Mouse (Mus musculus) gastrocnemius, postnatal 4 days (tissue): ENCODE measurements around the gene Fam107b. TPM values are rescaled to one million over a fixed set of nuclear protein-coding genes. Genes with fewer than 3 reads are reported as not detected.
"Not testable (repeated sequence)": the region's sequence is repeated elsewhere in the genome, so short reads cannot be mapped to it uniquely, and the experiment has no call there.

Source experiments
- DNase-seq, 2 experiments: peaks; one replicate each; pipeline ENCODE4 v3.0.0; 2021 to 2022; ENCODE audit warnings: low spot score in 2 of 2, mixed read lengths in 2 of 2
- total RNA-seq, 2 experiments: library from RNA; stranded (reverse); gene quantifications; 2 replicates each; pipeline ENCODE4 v1.2.3; 2021

Gene Fam107b
- total RNA-seq, 2 experiments from 2014 or later = 14.4 to 24.7 TPM

DNA sequence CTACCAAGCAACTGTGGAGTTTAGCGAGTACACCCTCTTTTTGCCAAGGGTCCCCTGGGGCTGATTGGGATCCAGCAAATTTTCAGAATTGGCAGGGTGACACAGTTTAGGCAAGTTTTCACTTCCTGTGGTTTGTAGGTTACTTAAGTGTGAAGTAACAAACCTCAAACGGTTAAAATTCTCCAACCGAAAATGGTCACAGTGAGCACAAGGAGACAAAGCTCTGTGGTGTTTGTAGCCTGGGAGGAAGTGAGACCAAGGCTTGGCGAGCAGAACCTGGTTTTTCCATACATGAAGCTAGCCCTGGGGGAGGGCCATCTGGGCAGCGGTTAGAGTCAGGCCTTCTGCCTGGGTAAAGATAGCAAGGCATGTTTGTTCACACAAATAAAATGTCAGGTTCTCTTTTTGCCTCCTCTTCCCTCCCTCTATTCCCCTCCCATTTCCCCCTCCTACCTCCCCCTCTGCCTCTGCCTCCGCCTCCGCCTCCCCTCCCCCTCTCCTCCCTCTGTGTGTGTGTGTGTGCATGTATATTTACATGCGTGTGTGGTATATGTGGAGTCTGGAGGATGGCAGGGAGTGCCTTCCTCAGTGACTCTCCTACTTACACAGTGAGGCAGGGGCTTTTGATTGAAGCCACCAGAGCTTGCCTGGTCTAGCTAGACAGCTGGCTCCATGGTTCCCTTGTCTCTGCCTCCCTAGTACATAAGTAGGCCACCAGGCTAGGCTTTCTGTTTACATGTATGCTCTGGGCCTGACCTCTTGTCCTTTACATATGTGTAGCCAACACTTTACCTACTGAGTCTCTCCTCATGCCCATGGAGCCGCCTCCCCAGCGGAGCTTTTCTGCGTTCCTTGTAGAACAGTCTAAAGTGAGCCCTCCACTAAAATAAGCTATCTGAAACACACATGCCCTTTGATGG is 87.8 kb downstream of the Fam107b start:
- DNase-seq = no peak

DNA sequence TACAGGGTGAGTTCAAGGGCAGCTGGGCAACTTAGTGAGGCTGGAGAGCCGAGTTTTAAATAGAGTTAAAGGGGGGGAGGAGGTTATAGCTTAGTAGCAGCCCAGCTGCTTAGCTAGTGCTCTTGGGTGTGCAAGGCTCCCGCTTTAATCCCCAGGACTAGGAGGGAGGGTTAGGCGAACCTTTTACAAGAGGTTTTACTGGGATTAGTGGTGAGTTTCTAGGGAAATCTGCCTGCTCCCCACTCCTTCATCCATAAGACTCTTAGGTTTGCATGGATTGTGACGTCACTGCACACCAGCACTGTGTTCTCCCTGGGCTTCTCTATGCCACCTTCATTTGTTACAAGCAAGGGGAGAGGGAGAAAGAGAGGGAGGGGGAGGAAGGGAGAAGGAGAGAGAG is 88.6 kb downstream of the Fam107b start:
- no peak for DNase-seq

DNA sequence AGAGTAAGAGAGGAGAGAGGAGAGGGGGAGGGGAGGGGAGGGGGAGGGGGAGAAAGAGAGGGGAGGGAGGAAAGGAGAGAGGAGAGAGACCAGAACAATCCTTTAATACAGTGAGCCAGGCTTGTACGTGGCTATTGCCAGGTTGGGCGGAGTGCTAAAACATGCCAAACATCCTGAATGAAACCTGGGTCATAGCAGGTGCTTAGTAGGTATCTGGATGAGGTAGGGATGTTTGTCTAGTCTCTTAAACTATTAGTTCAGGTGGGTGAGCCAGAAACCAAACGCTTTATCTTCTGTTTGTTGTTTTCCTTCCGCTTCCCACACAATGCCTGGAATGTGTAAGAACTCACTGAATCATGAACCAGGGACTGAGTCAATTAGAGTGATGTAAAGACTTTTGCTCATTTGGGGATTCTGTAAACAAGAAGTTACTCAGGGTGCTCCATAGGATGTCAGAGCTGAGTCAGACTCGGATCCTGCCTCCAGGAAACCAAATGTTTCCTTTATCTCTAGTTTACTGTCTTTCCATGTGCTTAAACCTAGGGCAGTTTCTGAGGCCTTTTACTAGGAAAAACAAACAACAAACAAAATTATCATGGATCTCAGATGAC is 89.1 kb downstream of the Fam107b start:
- DNase-seq = no peak

DNA sequence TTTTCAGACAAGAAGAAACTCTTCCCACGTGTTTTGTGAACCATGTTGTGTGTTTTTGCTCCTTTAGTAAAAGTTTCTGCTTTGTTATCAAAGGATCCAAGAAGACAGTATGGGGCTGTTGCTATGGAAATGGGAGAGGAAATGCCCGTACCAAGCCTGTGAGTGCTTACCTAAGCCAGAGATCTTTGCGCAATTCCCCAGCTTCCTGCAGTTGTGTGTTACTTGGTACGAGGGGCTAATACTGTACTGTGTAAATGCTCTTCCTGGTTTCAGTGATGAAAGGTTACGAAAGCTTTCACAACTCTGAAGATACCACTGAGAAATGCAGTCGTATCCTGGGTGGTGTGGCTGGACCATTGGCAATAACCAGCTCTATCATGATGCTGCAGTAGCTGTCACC is 93.8 kb downstream of the Fam107b start:
- DNase-seq = no peak

DNA sequence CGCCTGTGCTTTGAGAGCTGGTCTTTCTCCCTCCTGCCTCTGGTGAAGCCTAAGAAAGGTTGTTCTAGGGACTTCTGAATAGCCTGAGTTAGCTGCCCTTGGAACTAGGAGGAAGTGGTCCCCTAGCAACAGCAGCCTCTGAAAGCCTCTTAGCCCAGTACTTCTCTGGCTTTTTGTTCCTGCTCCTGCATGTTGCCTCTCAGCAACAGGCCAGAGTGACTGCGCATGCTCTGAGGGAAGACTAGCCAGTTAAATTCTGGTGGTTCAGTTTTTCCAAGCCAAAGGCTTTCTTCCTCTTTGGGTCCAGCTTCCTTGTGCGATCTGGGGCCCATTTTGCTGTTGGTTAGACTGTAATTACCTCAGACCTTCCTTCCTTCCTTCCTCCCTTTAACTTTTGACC is 98.4 kb downstream of the Fam107b start:
- no peak for DNase-seq

DNA sequence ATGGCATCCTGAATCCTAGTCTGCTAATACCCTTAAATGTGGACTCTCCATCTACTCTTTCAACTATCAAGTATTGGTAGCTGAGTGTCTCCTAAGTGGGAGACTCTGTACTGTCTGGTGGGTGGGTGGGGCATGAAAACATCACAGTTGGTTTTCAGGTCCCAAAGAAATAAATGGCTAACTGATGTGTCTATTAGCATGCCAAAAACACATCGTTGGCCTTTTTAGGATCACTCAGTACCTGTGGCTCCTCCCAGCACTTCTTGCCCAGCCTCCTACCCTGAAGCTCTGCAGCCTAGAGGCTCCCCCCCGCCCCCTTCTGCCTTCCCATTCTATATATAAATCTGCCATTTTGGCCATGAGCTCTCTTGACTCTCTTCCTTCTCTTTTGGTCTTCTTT is 99.4 kb downstream of the Fam107b start:
- DNase-seq = no peak

DNA sequence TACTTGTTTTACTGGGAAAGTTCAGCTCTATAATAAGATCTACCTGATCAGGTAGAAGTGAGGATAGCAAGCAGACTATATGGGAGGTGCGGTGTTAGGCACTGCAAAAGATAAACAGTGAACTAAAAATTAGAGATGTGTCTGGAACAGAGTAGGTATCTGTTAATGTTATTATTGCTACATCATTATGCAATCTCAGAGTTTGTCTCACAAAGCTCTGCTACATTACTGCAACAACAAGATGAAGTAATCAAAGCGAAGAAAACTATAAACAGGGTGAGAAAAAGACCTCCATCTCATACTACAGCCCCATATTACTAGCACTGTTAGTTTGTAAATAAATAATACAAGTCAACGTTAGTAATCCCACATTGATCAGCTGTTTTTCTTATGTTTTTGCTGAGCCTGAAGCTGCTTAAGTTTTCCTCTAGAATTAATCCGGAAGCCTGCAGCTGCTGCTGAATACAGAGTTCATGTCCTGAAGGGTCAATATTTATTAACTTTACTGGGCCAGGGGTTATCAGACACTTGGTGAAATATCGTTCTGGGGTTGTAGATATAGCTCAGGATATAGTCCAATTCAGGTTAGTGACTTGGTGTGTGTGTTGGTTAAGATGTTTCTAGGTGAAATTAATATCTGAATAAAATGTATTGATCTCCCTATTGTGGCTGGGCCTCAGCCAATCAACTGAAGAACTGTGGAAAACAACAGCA is 102.5 kb downstream of the Fam107b start:
- no peak for DNase-seq

DNA sequence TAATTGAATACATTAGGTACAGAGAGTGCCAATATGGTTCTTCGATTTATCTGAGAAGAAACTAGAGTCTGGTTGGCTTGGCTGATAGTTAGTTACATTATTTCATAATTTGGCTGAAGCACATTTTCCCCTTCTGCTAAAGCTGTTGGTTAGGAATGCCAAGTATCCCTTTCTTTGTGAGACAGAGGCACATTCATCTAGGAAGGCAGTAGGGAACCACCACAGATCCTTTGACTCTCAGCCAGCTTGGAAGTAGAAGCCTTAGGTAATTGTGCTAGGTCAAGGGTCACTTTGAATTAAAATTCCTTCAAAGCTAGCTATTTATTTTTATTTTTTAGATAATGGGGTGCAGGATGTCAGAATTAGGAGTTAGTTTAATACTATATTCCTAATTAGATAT is 105.2 kb downstream of the Fam107b start:
- no peak for DNase-seq

DNA sequence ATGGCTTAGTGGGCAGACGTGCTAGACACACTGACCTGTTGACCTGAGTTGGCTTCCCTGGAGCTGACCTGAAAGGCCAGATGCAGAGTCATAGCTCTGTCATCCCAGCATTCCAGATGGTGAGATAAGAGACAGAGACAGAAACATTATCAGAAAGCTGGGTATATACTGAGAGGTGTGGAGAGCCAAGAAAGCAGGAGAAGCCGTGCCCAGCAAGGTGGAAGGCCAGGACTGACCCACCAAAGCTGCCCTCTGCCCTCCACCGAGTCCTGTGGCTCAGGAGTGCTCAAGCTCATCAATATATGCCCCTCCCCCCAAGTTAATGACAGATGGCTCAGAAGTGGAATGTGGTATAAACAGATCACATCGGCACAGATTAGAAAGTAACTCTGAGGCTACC is 112.4 kb downstream of the Fam107b start:
- DNase-seq = no peak

DNA sequence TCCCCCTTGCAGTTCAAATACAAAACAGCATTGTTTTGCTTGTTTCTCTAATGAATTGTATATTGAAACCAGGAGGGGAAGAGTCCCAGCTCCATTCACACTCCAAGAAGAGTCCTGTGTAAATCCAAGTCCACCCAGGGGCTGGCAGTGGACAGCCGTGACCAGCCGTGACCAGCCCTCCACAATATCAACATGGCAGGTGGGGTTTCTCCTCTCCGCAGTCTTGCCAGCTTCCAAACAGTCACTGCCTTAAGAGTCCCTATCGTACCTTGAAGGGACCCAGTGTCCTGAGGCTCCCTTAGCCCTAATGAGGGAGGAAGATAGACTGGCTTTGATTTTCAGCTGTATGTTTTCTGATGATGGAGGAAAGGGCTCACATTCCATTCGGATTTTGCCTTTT is 113.1 kb downstream of the Fam107b start:
- no peak for DNase-seq

DNA sequence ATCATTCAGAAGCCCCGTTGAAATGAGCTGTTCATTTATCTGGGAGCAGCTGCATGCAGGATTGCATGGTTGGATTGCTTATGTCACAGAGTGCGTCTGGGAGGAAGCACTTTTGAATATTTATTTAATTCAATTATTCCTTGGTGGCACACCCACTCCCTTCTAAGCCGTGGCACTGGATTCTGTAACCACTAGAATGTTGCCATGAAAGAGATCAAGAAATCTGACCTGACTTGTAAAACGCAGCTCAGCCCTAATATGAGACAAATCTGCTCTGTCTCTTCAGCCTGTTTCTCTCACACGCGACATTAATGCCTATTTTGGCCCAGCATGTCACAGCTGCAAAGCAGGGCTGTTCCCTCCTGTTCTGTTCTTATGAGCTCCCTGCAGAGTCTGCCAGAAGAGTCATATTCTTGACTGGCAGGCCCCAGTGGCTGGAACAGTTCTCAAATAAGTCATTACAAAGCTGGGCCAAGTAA is 113.5 kb downstream of the Fam107b start:
- DNase-seq = peak in 1 of 2 experiments; percentile 54

DNA sequence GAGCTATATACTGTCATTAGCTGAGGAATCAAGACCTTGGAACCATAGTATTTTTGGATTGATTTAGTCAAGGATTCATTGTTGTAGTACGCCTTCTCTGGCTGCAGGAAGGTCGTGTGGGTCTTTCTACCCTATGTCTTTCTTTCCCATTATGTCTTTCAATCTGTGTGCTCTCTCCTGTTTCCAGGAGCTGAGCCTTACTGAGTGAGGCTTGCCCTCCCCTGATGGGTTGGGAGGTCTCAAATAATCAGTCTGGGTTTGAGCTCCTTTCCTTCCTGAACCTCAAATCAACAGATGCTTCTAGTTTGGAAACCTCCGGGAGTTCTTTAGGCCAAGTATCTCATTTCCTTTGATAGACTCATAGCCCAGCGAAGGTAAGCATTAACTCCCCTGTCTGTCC is 119.9 kb downstream of the Fam107b start:
- no peak for DNase-seq

DNA sequence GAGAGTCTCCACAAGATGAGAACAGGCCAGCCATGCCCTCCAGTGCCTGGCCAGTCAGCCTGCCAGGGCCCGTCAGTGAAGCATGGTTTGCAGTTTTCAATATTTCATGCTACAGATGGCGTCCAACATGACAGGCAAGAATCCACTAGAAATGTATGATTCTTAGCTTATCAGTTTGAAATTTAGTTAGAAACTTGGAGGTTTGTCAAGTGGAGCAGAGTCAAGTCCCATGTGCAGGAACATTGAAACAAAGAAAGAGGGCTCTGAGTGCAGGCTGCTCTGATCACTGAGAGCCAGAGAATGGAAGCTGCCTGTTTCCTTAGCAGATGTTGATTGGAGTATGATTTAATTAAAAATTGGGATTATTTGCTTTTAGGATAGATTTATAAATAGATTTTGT is 122.5 kb downstream of the Fam107b start:
- DNase-seq = no peak

DNA sequence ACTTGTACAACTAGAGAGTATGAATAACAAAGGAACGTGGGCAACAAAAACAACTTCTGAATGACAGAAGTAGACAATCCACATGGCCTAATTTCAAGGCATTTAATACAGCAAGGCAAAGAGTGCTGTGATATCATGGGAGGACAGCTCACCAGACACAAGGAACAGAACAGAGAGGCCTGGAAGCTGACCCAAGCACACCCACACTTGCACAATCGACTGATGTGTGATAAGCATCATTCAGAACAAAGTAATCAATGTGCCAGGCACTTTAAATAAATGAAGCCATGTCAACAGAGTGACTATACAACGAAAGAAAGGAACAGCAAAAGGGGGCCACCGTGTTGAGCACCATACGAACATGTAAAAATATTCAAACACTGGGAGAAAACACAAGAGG is 125.6 kb downstream of the Fam107b start:
- no peak for DNase-seq

DNA sequence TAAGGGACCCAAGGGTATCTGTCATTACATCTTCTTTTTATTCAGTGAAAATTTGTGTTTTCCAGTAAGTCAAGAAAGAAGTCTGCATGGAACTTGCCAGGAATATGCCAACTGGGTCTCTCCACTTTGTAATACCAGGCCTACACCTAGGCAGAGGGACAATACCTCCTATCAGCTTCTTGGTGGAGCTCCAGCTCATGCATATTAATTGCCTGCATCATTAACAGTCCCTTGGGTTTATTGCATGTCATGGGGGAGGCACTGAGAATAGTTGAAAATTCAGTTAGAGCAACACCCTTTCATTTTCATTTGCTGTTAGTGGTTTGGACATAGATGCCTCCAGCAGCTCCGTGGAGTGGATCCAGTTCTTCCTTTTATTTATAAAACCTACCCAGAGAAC is 130.1 kb downstream of the Fam107b start:
- DNase-seq = no peak

DNA sequence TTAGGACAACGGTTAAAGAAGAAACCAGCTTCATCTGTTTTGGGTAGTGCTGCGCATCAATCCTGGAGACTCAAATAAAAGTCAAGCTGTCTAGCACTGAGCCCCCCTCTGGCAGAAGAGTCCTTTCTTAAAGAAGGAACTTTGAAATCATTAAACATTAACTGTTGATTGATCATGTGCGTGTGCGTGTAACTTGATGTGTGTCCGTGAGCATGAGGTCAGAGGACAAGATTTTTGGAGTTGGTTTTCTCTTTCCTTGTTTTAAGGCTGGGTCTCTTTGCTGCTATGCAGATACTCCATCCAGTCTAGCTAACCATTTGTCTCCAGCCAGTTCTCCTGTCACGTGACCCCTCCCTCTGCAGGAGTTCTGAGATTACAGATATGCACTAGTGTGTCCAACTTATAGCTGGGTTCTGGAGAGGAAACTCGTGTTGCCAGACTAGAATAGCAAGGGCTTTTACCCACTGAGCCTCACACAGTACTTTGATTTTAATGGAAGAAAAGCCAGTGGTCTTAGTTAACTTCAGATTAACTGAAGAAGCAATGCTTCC is 132.4 kb downstream of the Fam107b start:
- no peak for DNase-seq

DNA sequence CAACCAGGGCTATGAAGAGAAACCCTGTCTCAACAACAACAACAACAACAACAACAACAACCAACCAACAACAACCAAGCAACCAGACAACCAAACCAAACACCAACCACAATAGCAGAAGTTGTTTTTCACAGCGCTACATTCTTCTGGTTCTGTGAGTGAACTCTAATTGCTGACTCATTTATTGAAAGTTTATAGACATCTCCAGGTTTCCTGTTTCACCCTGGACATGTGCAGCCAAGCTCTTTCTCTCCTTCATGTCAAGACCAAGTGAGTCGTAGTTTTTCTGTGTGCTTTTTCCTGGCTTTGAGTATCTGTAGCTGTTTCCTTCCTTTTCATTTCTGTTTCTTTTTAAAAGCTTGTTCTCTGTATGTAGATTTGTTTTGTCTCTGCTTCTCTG is 133.5 kb downstream of the Fam107b start:
- DNase-seq = no peak

DNA sequence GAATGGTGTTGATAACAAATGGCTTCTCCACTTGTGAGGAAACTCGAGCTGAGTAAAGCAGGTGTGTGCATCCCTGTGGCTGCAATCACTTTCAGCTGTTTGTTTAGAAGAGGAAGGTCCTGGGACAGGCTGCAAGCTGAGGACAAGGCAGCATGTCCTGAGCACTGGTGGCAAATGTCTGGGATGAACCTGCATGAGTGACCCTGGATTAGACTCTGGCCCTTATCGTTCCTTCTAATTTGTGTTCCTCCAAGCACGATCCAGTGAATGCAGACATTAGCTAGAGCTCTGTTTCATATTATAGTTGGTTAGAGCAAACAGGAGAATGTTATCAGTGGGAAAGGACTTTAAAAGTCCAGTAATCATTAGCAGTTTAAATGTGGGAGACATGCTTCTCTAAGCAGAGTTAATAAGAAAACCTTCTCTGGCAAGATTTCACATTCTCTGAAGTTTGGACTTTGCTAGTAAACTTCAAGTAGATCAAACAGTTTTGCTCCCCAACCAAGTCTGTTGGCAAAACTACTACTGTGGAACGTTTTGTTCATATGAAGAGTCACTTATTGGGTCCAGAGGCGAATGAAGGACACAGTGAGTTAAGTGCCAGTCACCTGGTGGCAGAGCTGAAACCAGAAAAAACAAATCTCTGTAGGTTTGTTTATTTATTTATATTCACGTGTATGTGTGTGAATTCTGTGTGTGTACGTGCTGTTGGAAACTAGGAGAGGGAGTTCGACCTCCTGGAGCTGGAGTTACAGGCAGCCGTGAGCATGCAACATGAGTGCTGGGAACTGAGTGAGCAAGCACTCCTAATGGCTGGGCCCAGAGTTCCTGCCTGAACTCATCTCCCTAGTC is 134.2 kb downstream of the Fam107b start:
- no peak for DNase-seq

DNA sequence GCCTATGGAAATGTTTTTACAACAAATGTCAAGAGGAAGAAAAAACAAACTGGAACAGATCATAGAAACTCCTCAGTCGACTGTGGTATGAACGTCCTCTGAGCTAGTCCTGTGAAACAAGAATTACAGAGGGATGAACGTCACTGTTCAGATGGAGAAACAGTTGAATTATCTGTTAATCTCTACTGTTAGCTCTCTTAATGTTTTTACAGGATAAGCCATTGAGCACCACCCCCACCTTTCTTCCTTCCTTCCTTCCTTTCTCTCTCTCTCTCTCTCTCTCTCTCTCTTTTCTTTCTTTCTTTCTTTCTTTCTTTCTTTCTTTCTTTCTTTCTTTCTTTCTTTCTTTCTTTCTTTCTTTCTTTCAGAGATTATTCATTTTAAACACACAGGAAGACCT is 135.0 kb downstream of the Fam107b start:
- DNase-seq = not testable (repeated sequence)

DNA sequence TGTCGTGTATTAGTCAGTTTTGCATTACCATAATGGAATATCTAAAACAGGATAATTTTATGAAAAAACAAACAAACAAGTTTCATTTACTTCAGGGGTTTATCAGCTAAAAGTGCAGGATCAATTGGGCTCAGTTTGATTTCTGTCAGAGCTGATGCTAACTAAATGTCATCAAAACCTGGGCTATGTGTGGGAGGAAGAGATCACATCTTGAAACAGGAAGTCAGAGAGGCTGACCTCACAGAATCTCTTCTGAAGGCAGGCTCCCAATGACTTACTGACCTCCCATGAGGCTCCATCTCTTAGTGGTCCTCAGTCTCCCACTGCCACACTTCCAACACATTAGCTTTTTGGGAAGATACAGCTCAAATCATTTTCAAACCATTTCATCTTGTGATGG is 136.9 kb downstream of the Fam107b start:
- no peak for DNase-seq

DNA sequence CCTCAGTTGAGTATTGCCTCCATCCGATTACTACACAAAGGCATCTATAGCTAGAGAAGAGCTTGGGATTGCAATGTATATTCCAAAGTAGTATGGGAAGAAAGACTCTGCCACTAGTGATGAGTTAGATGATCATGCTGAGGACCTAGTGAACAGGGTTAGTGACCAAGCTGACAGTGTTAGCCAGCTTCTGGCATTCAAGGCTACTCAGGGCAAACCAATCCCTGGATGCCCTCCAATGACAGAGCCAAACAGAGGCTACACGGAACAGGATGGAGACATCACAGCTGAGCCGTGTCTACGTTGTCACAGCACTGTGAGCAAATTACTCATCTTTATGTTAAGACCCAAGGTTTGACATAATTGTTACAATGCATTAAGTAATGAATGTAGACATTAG is 138.3 kb downstream of the Fam107b start:
- no peak for DNase-seq
